Comparison of ENCODE assay signal across 15 mouse cellular contexts in genomic region chr8:114568531-114569166, GRCm38 (mm10).
DNase-seq lines count a peak whose midpoint lies in the region; ATAC-seq lines count a peak whose summit lies in the region.
"Had no signal": no experiment of that assay in that cellular context is flagged by ENCODE, and none has a peak within 500 bp of the region (broad histone marks: within the 10 kb centered on the region; RNA-seq: fewer than 3 reads in every experiment).

No protein-coding gene starts in this region.

- no peaks in the 10 kb centered on the region for H3K36me3 ChIP-seq in liver, embryonic 15.5 days (replicated peaks)
- H3K36me3 ChIP-seq: heart, embryonic 15.5 days; hindbrain, embryonic 15.5 days had no signal

- H3K9ac ChIP-seq in liver, embryonic 15.5 days, result no peak overlapping the region
- H3K9ac ChIP-seq: heart, embryonic 15.5 days; hindbrain, embryonic 15.5 days had no signal

- H3K4me3 ChIP-seq in liver, embryonic 15.5 days (replicated peaks), result no peak overlapping the region
- H3K4me3 ChIP-seq: heart, embryonic 15.5 days; hindbrain, embryonic 15.5 days had no signal

- H3K9me3 ChIP-seq in liver, embryonic 15.5 days (replicated peaks), result no peaks in the 10 kb centered on the region
- H3K9me3 ChIP-seq: heart, embryonic 15.5 days; hindbrain, embryonic 15.5 days had no signal

- WGBS in liver, embryonic 15.5 days (ENCODE audit: insufficient replicate concordance), result 59% methylated on average over 16 of the region's 16 CpGs

- no peaks in the 10 kb centered on the region for H3K4me1 ChIP-seq in liver, embryonic 15.5 days (replicated peaks)
- H3K4me1 ChIP-seq: heart, embryonic 15.5 days; hindbrain, embryonic 15.5 days had no signal

- DNase-seq in urinary bladder, postnatal 14 days (ENCODE audit: low spot score), result peak; percentile 15
- no peak for DNase-seq in urinary bladder, postnatal 4 days (ENCODE audit: low spot score in 2 of 2)
- DNase-seq in kidney, postnatal 4 days, result peak; percentile 46 to 66
- peak; percentile 42 for DNase-seq in yolk sac, embryonic 10.5 days (ENCODE audit: low spot score)
- no peak for DNase-seq in embryo, embryonic 9.5 days (ENCODE audit: extremely low spot score)
- no peak for DNase-seq in cerebellum, adult 9-10 months
- DNase-seq in heart, postnatal 4 days, result no peak
- DNase-seq: adrenal gland, postnatal 10 days; embryo, embryonic 11 days; gastrocnemius, postnatal 25 days; right cerebral cortex, postnatal 25 days had no signal

- no peak overlapping the region for H3K4me2 ChIP-seq in liver, embryonic 15.5 days
- H3K4me2 ChIP-seq: heart, embryonic 15.5 days; hindbrain, embryonic 15.5 days had no signal

- ATAC-seq in liver, embryonic 15.5 days (ENCODE audit: insufficient read depth), result peak; percentile 64; the same call in 1 of the 2 replicates
- ATAC-seq: midbrain, embryonic 16.5 days had no signal

- peak overlapping the region; percentile 38; the same call in 1 of the 2 replicates for H3K27ac ChIP-seq in liver, embryonic 15.5 days (replicated peaks)
- H3K27ac ChIP-seq: heart, embryonic 15.5 days; hindbrain, embryonic 15.5 days had no signal

- no peaks in the 10 kb centered on the region for H3K27me3 ChIP-seq in liver, embryonic 15.5 days
- H3K27me3 ChIP-seq: heart, embryonic 15.5 days; hindbrain, embryonic 15.5 days had no signal

Comparison
In these comparisons a context has a peak if more than half of its experiments do, and no peak if none do; other contexts are left out.
1. DNase-seq: peak in urinary bladder, postnatal 14 days (single experiment), kidney, postnatal 4 days (2 of 2) and yolk sac, embryonic 10.5 days (single experiment); none in urinary bladder, postnatal 4 days (0 of 2), embryo, embryonic 9.5 days (single experiment), cerebellum, adult 9-10 months (single experiment) and heart, postnatal 4 days (single experiment).